Mouse (Mus musculus): ENCODE measurements around the gene Prm3.

DNA sequence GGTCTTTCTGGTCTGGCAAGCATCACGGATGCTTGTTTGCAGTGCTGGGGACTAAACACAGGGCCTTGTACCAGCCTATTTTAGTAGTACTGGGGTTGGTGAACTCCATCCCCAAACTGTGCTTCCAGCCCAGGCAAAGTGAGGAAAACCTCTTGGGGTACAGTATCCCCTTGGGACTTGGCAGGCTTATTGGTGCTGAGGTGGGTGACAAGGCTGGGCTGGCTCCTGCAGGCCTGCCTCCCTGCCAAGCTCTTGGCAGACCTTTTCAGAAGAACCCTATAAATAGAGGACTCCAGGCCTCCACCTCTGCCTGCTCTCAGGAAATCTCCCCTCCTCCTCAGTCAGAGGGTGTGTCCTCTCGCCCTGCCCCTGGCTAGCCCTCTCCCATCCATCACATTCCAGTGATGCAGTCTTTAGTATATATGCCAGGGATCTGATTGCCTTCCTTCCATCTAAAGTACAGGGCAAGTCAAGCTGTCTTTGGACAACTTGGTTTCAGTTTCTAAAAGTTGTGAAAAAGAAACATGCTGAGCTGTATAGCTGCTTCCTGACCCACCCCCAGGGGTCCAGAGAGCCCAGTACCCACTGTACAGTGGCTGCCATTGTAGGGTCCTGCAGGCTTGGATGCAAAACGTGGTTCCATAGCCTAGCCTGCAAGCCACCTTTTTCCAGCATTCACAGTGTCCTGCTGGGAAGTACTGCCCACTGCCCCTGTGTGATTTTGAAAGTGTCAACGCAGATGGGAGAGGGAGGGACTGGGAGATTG, 3.7 kb downstream of the Prm3 start:
- no peak for TF ChIP-seq CTCF (IDR thresholded peaks at IDR 0.05)
- no peak for TF ChIP-seq EP300 (IDR thresholded peaks at IDR 0.05)

All from lung, postnatal 0 days (tissue).